Mouse (Mus musculus) kidney, adult 18-20 months (tissue): ENCODE results near the gene Scml4.

ENCODE experiments used
- DNase-seq: peaks from one replicate; pipeline ENCODE4 v3.0.0; 2021

The Scml4 gene

GRCm38 (mm10) chr10:42860159-42860911, at the start of gene Scml4:
TSS of gene Scml4 (plus strand) at chr10:42860370.
- peak; percentile 30 for DNase-seq

- DNase-seq = no peak
Observed at GRCm38 (mm10) chr10:42825923-42826322, 34.2 kb upstream of the Scml4 start.

- no peak for DNase-seq
Observed at GRCm38 (mm10) chr10:42827155-42827554, 33.0 kb upstream of the Scml4 start.

DNA sequence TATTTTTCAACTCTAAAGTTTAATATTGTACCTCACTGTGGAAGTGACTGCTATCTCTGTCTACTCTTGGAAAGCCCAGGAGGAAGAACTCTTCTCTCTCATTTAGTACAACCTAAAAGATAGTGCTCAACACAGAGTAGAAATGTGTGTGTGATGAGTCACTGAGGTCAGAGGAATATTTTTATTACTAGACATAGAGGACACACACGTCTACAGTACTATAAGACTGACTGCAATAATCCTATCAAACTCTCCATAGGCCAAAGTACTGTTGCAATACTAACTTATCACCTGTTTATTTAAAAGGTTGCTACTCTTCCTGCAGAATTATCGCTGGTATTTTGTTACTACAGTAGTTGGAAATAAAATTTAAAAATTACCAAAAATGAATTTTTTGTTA, 30.2 kb upstream of the Scml4 start:
- DNase-seq = no peak

DNA sequence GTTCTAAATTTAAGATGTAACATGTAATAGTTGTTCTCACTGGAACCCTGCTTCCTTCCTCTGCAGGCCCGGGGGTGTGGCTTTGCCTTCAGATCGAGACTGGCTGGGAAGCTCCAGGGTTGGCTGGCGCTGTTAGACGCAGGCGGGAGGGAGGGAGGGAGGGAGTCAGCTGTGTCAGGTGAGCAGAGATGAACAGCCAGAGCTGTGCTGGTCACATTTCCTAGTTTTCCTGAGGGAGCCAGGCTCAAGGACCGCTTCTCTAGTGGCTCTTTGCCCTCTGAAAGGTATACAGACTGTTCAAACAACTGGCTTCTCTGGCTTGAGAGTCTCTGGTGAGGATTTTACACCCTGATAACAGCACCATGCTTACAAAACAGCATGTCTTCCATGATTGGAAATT, 29.8 kb upstream of the Scml4 start:
- DNase-seq = no peak

- DNase-seq = no peak
Observed at GRCm38 (mm10) chr10:42832677-42833076, 27.5 kb upstream of the Scml4 start.

DNA sequence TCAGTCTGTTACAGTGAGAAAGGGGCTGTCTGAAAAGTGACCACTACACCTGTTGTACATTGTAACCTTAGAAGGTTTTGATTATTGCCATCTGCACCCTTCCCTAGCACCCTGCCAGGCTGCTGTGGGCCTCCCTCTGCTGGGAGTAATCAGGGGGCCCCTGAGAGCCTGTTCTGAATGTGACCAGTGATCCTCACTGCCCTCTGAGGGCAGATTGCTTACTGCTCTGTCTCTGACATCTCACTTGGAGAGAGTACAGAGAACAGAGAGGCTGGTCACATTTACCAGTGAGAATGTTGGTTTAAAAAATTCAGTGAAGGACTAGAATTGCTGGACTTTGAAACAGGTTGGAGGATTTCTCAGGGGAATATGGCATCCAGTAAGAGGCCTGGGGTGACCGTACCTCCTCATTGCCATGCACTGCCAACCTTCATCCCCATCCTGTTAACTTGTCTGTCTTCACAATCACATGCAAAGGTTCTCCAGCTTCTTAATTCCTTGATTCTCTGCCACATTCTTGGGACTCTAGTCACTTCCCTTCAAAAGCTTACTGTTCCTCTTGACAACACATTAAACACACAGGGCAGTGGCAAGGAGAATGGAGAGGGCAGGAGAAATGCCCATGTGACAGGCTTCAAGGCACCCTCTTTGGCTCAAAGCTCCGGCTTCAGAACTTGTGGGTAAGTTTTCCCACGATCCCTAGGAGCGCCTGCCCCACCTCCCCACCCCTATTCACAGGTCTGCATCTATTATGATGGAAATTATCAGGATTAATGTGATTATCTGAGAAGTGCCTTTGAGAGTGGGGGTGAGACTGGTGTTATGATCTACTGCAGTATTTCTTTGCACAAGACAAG, 26.1 kb upstream of the Scml4 start:
- DNase-seq = no peak

DNA sequence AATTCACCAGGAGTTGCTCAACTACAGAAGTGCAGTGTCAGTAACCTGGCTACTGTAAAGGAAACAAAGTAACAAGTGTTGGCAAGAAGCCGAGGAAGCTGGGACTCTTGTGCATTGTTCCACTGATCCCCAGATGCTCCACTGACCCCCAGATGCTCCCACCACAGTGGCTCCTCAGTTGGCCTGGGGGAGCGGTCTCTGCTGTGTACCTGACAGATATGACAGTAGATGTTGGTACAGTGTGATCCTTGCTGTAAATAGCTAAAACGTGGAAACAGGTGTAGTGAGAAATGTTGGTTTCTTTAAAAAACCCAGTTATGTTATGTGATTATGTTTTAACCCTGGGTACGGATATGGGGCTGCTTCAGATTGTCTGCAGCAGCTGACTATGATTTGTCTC, 22.1 kb upstream of the Scml4 start:
- DNase-seq = no peak

DNA sequence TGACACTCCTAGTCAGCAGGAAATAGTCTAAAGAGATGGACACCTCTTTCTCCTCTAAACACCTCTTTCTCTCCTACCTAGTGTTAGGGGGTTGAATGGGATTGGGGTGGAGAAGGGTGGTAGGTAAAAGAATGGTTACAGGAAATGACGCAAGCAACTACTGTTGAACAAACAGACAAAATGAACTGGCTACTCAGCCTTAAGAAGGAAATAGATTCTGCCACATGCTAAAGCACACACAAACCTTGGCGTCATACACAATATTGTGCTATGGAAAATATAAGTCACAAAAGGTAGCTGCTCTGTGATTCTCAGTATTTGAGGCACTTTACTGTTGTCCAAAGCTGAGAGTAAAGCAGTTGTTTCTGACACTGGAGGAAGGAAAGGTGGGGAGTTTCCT, 21.4 kb upstream of the Scml4 start:
- DNase-seq = no peak

- no peak for DNase-seq
Observed at GRCm38 (mm10) chr10:42840036-42840435, 20.1 kb upstream of the Scml4 start.

- no peak for DNase-seq
Observed at GRCm38 (mm10) chr10:42841531-42842195, 18.5 kb upstream of the Scml4 start.

DNA sequence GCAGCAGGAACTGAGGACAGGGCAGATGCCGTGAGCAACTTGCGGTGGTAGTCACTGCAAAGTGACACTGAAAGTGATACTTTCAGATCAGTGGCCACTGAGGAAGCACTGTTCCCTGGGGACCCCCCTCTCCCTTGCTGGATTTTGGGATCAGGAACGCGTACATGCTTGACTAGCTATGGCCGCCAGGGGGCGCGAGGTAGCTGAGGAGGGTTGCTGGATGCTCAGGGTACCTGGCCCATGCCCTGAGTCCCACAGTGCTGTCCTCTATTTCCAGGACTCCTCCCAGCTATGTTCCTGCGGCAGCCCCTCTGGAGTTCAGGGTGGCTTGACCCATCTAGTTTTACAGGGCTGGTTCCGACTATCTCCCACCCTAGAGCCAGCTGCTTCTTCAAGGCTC, 17.8 kb upstream of the Scml4 start:
- DNase-seq = peak; percentile 72

DNA sequence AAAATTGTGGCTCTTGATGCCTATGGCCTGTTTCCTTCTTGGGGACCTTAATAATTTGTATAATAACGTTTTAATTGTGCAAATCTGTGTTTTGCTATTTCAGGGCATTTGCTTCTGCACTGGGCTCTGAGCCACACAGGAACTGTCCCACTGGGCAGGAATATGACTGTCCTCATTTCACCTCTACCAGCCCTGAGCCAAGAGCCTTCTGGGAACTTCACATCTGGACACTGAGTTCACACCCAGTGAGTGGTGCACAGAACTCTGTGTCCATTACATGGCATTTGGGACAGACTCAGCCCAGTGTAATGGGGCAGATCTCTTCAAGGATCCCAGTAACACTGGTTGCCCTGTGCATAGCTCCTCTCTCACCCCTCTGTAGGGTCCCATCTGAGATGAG, 16.8 kb upstream of the Scml4 start:
- no peak for DNase-seq

DNA sequence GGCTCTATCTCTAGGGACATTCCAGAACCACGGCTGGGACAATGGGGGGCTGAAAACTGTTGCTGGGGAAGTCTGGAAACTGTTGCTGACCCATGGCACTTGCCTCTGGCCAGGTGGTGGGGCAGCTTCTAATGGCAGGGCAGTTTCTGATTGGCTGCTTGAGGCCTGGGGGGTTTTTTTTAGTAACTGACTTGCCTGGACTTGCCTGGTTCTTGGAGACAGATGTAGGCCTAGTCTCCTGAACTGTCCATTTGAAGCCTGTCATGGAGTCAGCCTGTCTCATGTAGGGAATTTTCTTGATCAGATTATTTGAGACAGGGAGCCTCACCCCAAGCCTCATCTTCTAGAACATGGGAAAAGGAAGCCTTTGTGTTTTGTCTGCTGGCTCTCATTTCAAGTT, 14.7 kb upstream of the Scml4 start:
- DNase-seq = no peak

- DNase-seq = no peak
Observed at GRCm38 (mm10) chr10:42848179-42849080, 11.7 kb upstream of the Scml4 start.

DNA sequence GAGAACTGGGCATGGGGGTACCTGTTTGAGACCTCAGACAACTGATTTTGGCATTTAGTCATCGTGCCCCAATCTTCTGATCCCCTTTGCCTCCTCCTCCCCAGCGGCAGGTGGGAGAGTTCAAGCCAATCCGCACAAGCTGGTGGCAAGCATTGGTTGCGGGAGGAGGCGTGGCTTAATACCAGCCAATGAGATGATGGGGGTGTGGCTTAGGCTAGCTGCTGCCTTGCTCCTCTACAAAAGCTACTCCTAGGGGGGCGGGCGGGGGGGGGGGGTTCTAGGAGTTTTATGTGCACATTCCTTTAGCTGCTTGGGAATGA, 11.1 kb upstream of the Scml4 start:
- no peak for DNase-seq

DNA sequence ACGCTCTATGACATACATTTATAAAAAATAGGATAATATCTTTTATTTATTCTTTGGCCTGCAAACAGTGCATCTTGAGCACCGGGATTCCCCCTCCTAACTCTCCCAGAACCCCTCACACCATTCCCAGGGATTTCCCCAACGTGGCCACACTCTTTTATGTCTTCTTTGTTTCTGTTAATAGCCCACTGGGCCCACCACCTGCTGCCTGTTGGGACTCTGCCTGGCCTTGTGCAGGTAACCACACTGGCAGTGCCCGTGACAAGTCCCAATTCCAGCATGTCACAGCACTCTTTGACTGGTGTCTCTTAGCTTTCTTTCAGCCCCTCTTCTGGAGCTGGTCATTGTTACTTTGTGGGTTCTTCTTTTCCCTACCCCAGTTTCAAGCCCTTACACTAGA, 5.3 kb upstream of the Scml4 start:
- no peak for DNase-seq

DNA sequence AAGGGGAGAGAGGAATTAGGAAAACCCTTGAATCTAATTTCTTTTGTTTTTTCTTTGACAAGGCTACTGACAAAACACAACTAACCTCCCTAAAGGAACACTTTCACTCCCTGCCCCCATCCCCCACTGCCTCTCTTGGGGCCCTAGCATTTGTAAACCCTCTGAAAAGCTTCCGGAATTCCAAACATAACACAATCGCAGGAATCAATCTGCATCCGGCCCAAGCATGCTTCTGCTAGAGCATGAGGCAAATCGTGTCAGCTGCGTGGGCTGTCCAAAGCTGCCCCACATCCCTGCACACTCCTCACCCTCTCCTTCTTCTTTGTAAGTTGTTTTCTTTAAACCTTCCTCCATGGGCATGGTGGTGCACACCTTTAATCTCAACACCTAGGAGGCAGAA, 4.9 kb upstream of the Scml4 start:
- DNase-seq = no peak

DNA sequence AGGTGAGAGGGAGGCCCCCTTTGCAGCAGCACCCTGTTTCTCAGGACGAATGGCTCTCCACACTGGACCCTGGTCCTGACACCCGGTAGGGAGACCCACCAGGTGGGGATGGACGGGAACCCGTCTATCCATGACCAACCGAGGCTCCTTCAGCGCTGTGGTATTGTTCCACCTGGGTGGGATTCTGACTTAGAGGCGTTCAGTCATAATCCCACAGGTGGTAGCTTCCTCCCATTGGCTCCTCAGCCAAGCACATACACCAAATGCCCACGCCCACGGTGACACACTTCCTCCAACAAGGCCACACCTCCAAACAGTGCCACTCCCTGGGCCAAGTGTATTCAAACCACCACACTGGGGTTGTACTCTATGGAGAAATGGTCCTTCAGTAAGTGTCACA, 3.6 kb upstream of the Scml4 start:
- no peak for DNase-seq

DNA sequence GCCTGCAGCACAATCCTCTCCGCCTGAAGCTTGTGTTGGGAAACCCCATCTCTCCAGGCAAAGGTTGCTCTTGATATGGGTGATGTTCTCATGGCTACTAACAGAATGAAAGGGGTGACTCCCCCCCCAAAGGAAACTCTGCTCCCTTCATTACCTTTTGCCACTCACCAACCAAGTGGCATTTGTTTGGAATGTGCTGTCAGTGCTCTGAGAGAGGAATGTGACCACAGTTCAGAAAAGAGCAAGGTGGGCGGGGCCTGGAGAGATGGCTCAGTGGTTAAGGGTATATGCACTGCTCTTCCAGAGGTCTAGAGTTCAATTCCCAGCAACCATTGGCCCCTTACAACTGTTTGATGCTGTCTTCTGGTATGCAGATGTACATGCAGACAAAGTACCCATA, 3.1 kb upstream of the Scml4 start:
- no peak for DNase-seq

GRCm38 (mm10) chr10:42859781-42860158, 400 bp upstream of the Scml4 start:
- no peak for DNase-seq

DNA sequence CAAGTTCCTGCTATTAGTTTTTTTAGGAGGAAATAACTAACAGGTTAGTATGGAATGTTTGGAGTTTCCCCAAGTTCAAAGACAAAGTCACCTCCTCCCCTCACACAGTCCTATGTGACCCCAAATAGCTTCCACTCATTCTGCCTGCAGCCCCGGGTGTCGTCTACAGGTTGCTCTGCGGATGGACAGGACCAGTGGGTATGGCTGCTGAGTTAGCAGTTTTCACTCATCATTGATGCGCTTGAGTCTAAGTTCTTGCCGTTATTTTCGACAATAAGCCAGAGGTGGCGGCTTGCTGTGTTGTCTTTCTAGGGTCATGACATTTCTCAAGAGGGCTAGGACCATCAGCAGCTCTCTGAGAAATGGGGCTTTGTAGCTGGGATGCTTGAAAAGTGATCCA, 1.3 kb downstream of the Scml4 start:
- no peak for DNase-seq
